Mouse (Mus musculus): ENCODE measurements around the gene Rb1.

DNA sequence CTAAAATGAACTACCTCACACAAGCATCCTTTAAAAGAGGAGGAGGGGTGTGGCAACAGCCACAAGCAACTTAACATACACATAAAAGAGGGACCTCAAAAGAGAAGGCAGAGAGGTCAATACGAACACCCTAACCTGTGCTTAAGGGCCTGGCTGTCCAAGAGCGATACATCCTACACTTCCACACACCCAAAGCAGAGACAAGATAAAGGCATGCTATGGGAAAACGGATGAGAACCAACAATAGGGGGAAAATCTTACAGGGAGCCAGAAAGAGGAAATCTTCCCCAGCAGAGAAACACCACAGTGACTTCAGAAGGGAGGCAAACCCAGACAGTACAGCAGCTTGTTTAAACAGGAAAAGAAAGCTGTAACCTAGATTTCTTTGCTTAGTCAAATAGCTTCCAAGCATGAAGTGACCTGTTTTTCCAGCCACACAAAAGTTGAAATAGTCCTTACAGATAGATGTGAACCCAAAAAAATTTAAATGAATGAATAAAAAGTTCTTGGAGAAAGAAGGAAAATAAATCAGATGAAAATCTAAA, 70.1 kb downstream of the Rb1 start:
- no peak for TF ChIP-seq CTCF (IDR thresholded peaks at IDR 0.05; ENCODE audit: extremely low read depth, insufficient read length, insufficient replicate concordance, low read depth, low read length)
- TF ChIP-seq POLR2A (IDR thresholded peaks at IDR 0.05; ENCODE audit: low read depth, low read length) = no peak
